Mouse (Mus musculus): Measurements from ENCODE around the gene Cep135.

The Cep135 gene

DNA sequence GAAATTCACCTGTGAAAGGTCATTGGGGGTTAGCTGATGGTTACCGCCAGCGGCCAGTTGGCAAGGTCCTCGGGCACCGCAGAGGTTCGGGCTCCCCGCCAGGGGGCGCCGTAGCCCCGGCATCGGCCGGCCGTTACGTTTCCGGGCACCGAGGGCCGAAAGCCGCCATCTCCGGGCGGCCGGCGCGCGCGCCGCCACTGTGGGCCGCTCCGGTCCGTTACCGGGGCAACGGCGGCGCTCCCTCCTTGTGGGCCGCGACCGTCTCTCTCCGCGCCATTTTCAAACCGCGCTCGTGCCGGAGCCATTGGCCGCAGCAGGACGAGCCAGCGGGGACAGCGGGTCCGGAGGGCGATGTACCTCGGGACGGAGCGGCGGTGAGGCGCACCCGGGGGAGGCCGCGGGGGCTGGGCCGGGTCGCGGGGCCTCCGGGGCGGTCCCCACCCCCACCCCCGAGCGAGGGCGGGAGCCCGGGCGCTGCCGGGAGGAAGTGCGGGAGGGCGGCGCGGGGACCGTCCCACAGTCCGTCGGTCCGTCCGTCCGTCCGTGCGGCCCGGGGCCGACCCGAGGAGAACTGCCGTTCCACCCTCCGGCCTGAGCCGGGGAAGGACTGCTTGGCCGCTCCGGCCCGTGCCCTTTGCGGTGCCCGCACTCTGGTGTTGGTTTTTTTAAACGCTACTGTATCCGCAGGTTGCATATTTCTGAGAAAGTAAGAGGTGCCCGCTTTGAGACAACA, at the start of gene Cep135:
Gene Cep135, plus strand, starts transcription at position 148 of the 733 bp plus-strand sequence.
- DNase-seq (ENCODE audit: low spot score in 2 of 2), result peak; percentile 42 to 77

DNA sequence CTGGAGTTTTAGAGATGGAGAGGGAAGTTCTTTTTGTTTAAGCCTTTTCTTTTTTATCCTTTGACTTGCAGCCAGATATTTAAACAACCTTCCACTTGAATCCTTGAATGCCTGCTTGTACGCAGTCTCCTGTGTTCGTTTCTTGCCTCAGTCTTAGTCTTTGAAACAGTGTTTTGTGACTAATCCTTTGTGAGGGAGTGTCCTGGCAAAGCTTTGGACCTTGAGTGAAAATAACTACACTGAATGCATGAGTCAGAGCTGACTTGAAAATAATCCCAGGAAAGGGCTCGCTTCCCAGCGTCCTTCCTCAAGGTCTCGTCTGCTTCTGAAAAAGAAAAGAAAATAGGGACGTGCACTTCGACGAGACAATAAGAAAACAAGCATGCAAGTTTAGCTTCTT, 48.3 kb upstream of the Cep135 start:
- DNase-seq (ENCODE audit: low spot score in 2 of 2), result peak; percentile 42 to 69

DNA sequence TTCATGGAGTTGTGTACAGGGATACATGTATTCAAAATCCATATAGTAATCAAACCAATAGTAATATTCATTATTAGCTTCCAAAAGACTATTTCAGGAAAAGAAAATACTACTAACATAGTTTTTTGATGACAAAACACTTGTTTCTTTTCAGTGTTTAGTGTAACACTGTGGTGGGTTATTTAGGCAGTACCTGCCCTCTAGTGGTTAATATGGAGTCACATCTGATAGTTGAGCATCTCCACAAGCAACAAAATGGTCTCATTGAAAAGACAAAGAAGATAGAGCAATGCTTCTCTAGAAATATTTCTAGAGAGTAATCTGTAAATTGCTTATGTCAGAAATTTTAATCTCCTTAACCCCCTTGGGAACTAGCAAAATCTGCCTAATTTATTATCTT, 47.7 kb upstream of the Cep135 start:
- DNase-seq (ENCODE audit: low spot score in 2 of 2), result no peak

DNA sequence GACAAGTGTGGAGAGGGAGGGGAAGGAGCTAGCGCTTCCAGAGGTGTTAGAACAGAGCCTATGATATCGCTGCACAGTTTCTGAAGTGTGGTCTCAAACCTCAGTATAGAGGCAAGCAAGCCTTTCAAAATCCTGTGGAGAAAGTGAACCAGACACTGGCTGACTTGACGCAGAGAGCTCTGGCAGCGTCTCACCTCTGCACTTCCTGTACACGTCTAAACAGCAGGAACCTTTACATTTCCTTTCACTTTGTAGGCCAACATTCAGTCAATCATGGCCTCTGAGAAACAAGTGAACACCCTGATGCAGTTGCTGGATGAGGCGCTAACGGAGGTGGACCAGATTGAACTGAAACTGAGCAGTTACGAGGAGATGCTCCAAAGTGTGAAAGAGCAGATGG, 45.3 kb upstream of the Cep135 start:
- no peak for DNase-seq (ENCODE audit: low spot score in 2 of 2)

DNA sequence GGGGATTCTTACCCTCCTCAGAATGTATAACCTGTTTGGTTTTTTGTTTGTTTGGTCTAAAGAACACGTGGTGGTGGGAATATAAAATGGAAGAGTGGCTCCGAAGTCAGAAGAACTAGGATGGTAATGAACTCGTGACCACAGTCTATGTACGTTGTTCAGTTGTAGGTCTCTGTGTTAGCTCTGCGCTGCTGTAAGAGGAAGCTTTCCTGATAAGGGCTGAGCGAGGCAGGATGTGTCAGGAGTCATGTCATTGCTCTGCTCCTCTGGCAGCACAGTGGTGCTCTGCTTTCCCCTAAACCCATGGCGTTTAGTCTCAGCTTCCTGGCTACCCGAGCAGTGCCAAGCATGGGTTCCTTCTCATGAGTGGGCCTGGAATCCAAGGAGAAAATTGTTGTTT, 38.1 kb upstream of the Cep135 start:
- no peak for DNase-seq (ENCODE audit: low spot score in 2 of 2)

DNA sequence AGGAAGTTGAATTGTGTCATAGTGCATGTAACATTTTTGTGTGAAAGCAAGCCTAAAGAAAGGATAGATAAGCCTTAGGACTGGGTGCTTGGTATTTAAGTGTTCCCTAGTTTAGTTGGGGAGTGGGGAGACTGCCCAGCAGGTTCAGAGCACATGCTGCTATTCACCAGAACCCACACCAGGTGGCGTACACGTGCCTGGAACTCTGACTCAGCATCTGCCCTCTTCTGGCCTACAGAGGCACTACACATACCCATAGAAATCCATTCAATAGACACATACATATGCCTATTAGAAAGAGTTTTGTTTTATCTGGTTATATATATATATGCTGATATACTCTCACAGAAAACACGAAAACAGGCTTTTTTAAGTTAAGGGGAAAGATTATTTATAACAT, 23.2 kb upstream of the Cep135 start:
- peak in 1 of 2 experiments; percentile 65 for DNase-seq (ENCODE audit: low spot score in 2 of 2)

DNA sequence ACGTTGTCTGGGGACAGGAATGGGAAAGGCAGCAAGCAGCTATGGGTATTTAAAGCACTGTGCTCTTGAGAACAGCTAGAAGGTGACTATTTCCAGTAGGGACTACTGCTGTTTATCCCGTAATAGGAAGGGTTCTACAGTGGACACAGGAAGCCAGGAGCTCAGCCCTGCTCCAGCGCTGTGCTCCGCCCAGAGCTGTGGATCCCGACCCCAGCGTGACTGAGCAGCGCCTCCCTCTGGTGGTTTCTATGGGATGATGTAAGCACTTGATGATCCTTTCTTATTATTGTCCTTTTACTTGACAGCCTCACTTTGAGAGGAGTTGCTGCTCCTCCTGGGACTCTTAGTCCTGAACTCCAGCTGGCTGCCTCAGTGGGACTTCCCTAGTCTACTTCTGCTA, 14.2 kb upstream of the Cep135 start:
- DNase-seq (ENCODE audit: low spot score in 2 of 2), result no peak

DNA sequence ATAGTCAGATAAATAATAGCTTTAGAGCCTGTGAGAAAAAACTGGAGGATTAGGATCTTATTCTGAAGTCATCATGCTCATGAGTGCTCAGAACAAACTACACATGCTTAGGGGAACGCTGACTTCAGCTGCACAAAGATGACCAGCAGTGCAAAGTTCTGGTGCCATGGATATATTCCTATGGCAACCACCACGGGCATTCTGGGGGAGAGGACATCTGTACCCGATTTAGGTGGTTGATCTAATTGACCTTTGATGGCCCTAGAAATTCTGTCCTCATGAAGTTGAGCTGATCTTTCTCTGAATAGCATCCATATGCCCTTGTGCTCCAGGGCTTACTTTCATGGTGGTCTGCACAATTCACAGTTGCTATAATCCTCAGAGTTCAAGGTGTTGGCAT, 11.5 kb upstream of the Cep135 start:
- no peak for DNase-seq (ENCODE audit: low spot score in 2 of 2)

DNA sequence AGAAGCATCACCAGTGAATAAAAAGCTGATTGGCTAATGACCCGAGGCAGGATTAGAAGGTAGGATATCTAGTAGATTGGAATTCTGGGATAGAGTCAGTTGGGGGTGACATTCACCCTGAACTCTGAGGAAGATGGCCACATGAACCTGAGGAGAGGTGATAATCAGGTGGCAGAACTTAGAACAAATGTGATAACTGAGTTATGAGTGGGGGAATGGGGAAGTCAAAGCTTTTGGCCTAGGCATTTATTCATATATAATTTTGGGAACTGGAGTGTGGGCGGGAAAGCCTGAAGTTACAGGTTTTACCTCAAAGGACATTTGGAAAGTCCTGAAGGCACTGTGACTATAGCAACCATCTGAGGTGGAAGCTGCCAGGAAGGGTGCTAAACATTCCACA, 3.1 kb upstream of the Cep135 start:
- DNase-seq (ENCODE audit: low spot score in 2 of 2), result no peak

DNA sequence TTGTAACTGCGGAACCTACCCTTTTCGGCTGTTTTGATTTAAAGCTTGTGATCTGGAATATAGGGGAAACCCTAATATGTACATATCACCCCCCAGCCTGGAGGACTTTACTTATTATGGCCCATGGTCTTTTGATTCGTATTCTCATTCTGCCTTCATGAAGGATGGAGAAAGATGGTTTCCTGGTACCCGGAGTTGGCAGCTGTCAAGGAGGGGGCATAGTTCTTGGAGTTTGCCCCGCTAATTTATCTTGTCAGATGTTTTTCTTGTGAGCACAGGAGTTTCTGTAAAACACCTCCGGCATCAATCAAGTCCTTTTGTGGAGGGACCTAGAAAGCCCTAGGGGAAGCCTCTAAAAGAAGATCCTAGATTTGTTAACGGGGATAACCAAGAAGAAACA, 813 bp downstream of the Cep135 start:
- DNase-seq (ENCODE audit: low spot score in 2 of 2), result no peak

DNA sequence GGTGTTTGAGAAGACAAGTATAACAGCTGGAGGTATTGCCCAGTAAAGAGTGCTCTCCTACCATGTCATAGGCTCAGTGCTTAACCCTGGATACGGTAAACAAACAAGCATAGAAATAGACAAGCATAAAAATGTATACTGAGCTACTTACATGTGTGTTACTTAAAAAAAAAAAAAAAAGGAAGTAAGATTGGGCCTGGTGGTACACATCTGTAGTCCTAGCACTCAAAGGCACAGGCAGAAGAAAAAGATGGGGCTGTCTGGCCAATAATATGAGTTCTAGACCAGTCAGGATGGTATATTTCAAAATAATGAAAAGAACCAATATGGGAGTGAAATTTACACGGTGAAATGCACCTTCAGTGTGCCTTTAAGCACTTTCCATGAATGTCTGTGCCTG, 1.5 kb downstream of the Cep135 start:
- no peak for DNase-seq (ENCODE audit: low spot score in 2 of 2)

DNA sequence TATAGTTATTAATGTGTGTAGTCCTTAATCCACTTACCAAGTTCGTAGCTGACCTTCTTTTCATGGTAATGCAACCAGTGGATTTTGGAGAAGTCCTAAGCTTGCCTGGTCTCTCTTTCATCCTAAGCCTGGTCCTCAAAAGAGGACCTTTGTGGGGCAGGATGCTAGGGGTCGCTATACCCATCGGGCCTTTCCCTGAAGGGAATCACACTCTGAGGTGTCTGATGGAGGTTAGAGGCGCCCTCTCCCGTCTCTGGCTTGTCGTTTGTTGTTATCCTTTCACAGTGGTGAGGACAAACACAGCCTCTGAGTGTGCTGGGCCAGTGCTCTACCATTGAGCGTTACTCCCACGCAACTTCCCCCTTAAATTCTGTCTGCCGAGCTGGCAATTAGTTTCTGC, 3.4 kb downstream of the Cep135 start:
- DNase-seq (ENCODE audit: low spot score in 2 of 2), result no peak

DNA sequence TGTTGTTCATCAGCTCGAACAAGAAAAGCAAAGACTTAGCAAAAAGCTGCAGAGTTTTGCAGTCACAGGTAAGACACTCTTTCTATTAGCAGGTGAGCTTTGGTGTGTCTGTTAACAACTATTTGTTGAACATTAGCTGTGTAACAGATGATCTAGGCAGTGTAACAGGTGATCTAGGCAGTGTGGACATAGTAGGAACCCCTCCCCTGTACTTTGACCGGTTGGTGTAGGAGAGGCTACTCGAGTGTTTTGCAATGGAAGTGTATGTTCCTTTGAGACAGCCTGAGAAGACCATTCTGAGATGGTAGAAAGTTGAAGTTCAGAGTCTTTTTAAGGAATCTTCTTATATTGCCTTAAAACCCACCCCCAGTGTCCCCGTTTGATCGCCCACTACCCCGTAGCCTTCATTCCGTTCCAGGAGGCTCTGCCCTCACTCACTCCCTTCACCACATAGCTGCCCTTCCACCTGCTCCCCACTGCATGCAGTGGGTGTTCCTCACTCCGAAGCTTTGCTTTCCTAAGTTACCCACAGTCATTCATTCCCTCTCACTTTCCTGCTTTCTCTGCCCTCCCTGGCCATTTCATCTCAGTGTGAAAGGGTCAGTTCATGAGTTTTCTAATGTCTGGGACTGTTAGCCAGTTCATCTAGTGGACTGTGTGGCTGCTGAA, 21.3 kb downstream of the Cep135 start:
- no peak for DNase-seq (ENCODE audit: low spot score in 2 of 2)

DNA sequence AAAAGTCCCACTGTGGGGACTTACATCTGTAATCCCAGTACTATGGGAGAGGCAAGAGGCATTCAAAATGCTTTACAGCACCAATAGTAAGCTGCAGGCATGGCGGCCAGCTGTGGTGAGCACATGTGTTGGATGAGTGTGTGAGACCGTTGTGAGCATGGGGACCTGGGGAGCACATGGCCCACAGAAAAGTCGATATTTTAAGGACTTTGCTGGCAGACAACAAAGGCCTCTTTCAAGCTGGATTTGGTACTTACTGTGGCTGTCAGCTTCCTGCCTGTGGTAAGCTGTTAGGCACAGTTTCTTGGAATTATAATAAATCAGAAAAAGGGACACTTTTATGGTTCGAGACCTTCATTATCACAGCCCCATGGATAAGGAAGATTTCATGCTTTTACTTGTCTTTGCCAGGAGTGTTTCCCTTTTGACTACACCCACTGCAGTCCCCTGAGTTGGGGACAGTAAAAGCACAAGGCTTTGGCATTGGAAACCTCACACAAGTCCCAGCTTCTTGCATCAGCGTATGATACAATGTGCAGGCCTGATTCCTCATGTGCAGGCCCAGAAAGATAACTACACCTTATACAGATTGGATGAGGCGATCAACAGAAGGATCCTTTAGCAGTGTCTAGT, 24.5 kb downstream of the Cep135 start:
- DNase-seq (ENCODE audit: low spot score in 2 of 2), result no peak

DNA sequence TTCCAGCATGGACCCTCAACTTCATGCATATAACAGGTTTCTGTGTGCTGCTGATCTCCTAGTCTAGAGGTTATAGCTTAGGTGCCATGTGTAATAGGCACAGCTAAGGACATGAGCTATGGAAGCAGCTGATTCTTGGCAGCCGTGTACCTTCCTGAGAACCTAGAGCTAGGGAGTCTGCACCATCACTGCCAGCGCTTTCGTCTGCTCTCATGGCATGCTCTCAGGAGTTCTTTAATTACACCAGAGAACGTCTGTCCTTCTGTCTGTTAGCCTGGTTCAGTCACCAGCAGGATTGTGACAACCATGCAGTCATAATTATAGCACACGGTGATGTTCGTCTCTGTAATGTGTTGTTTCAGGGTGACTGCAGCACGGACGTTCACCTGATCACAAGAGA, 26.8 kb downstream of the Cep135 start:
- no peak for DNase-seq (ENCODE audit: low spot score in 2 of 2)

DNA sequence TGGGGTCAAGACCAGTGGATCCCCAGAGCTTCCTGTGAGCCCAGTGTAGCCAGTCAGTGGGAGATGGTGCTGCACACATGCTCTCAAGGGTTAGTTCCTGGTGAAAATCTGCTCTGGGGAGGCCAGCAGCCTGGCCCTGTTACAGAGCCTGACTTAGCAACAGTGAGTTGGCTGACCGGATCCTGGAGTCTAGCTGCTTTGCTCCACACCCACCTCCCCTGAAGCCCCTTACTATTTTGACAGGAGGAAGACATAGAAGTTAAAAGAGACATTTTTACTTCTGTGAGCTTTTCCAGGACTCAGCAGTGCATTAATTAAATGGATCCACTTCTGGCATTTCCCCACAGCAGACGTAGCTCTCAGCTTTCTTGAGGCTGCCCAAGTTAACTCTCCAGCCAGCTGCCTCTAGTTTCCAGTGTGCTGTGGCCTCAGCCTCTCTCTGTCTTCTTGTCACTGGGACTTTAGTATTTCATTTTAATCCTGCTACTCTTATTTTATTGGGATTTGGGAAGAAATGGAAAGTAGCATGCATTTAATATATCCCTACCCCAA, 27.8 kb downstream of the Cep135 start:
- no peak for DNase-seq (ENCODE audit: low spot score in 2 of 2)

DNA sequence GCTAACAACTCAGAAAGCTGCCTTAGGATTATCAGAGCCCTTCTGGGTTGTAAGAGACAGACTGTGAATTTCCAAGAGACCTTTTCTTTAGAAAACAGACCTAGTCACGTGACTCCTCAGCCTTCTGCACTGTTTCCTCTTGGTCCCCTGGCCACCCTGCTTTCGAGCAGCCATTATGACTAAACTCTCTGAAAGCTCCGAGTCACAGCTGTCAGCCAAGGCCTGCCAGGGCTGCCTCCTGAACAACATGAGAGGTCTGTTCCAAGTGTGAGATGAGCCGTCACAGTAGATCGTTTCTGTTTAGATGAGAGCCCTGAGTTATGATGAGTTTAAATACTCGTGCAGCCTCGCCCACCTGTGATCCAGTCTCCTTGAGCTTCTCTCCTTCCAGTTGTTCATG, 30.3 kb downstream of the Cep135 start:
- no peak for DNase-seq (ENCODE audit: low spot score in 2 of 2)

DNA sequence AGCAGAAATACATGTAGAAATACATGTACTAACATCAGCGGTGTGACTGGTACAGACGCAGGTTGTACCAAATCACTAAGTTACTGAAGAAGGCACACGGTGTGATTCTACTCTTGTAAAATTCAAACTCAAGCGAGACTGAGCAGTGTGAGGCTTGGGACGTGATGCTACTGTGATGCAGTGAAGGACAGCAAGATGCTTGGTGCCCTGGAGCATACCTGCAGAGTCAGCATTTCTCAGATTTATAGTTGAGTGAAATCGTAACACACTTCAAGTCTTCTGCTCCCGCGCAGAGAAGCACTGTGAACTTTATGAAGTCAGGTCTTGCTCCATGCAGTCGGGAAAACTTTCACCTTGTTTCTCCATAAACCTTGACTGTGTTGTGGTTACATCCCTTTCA, 35.3 kb downstream of the Cep135 start:
- DNase-seq (ENCODE audit: low spot score in 2 of 2), result no peak

DNA sequence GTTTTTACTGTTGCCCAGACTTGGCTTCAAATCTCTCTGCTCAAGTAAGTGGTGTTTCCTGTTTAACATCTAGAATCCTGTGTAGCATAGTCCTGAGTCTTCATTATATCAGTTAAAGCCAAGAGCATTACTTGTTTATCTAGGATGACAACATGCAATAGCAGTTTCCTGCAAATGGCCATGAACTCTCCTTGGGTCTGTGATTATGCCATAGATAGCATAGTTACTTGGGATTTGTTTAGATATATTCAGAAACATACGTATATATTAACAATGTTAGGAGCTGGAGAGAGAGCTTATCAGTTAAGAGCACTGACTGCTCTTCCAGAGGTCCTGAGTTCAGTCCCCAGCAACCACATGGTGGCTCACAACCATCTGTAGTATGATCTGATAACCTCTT, 39.3 kb downstream of the Cep135 start:
- DNase-seq (ENCODE audit: low spot score in 2 of 2), result no peak

DNA sequence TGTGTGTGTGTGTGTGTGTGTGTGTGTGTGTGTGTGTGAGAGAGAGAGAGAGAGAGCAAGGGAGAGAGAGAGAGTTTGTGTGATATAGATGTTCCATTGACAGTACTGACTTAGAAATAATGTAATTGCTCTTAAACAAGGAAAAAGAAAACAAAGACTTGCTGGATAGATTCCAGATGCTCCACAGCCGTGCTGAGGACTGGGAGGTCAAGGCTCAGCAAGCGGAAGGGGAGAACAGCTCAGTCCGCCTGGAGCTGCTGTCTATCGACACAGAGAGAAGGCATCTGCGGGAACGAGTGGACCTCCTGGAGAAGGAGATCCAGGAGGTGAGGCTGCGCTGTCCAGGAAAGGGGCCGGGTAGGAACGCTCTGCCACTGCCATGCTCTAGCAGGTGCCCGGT, 45.5 kb downstream of the Cep135 start:
- DNase-seq (ENCODE audit: low spot score in 2 of 2), result no peak

DNA sequence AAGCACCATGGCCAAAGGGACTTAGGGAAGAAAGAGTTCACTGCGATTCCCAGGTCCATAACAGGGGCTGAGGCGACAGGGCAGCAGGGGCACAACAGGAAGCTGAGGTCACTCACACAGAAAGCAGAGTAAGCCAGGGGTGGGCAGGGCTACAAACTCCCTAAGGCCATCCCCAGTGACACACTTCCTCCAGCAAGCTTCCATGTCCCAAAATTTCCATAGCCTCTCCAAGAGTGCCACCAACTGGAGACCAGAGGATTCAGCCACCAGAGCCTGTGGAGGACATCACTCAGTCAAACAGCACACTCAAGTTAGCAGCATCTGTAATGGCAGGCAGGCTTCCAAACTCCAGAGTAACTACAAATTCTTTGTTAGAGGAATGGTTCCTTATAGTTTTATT, 47.1 kb downstream of the Cep135 start:
- DNase-seq (ENCODE audit: low spot score in 2 of 2), result no peak

DNA sequence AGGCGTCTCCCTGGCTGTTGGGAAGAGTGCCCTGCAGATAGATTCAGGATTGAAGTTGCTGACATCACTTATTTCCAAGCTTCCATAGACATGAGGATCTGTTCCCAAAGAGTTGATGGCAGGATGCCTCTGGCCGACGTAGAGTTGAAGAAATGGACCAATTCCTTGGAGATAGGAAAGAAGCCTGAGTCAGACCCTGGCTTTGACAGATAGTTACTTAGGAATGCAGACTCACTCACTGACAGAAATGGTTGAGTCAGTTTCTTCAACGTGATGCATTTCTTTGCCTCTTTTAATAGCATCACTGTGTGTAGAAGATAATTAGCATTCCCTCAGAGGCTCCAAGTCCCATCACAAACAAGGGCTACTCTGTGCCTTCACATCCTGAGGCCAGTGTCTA, 53.6 kb downstream of the Cep135 start:
- no peak for DNase-seq (ENCODE audit: low spot score in 2 of 2)

DNA sequence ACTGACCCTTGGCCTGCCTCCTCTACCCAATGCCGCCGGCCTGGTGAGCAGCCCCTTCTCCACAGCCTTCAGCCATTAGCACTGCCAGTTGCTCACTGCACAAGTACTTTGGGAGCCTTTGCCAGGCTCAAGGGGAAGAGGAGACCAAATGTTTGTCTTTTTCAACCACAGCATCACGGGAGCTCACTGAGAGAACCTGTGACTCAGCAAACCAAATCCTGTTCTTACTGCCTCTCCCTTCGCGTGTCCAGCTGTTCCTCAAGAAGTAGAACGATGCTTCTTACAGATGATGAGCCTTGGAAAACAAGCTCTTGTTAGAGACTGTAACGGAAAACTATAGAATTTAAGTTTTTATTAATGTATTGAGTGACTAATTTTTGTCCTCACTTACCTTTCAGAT, 55.7 kb downstream of the Cep135 start:
- DNase-seq (ENCODE audit: low spot score in 2 of 2), result no peak

All from left cerebral cortex, adult 9 months (tissue).